Mouse (Mus musculus): Measurements from ENCODE around the gene Sgpp2.

Gene Sgpp2

DNA sequence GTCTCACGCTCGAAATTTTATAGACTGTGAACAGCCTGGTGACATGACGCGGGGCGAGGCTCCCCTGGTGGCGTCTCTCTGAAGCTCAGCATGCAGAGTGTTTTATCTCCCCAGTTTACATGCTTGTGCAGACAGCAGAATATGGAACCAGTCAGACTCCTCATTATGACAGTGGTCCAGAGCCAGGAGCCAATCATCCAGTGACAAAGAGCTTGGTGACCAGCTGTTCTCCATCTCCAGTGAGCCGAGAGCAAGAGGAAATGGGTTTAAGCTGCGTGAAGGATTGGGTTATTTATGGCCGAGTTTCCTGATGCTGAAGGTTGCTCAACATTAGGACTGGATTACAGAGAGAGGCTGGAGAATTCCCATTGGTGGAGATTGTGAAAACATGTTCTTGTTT lies 28.1 kb downstream of the Sgpp2 start:
- DNase-seq (ENCODE audit: low read depth, low spot score) = no peak

DNA sequence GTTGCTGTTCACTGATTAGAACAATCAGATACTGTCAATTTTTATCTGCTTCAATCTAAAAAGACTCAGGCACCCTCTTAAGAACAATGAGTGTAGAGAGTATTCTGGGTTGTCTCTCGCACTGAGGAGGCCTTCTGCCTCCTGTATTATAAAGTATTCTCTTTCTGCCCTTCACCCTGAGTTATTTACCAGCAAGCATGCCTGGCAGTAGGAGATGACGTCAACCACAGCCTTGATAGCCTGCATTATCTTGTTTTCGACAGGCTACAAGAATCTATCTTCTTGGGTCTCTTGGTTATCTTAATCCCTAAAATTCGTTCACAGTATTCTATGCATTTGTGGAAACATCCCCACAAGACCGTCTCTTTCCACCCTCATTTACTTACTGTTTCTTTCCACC lies 29.8 kb downstream of the Sgpp2 start:
- no peak for DNase-seq (ENCODE audit: low read depth, low spot score)

DNA sequence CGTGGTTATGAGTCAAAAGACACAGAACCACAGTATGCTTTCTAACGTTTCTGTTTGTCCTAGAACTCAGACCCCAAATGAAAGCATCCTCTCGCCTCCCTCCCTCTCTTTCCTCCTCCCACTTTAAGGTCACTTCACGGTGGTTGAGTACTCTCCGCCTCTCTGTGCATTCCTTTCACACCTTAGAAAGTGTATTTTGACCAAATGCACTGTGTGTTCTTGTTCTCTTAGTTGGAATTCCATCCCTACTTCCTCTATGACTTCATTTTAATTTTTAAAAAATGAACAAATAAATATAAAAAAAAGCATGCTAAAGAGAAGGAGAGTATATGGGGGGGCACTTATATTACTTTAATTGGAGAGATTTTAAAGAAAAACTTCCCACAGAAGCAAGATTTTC lies 30.4 kb downstream of the Sgpp2 start:
- DNase-seq (ENCODE audit: low read depth, low spot score) = no peak

DNA sequence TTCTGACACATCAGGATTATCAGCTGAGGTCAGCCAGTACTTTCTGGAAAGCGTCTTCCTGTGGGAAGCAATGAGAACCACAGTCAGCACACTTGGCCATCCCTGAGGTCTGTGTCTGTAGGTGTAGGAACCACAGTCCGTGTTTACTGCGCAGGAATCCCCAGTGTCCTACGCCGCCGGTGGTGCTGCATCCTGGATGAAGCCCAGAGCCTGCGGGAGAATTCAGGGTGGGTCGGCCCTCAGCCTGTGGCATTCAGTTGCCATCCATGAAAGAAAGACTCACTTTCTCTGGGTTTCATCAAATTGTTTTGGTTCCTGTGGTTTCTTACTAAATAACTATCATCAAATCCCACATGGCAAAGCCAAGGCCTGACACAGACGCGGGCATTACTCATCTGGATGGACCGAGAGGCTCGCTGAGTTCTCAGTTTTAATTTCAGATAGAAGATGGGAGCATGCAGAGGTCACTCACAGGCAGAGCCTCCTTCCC lies 37.2 kb downstream of the Sgpp2 start:
- no peak for DNase-seq (ENCODE audit: low read depth, low spot score)

DNA sequence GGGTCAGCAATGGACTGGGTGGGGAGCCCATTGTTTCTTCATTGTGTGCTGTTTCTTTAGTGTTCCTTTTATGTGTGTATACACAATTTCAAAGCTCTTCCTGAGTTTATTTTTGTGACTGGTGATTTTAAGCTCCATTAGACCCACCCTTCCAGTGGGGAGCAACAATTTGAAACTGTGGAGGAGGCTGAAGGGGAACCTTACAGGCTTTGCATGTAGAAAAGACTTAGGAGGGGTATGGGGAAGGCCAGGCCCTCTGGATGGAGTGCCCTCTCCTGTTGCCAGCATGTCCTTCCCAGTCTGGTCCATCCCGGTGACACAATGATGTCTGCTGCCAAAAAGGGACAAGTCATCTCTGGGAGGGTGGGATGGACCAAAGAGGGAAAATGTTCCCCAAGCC lies 39.1 kb downstream of the Sgpp2 start:
- DNase-seq (ENCODE audit: low read depth, low spot score) = no peak

DNA sequence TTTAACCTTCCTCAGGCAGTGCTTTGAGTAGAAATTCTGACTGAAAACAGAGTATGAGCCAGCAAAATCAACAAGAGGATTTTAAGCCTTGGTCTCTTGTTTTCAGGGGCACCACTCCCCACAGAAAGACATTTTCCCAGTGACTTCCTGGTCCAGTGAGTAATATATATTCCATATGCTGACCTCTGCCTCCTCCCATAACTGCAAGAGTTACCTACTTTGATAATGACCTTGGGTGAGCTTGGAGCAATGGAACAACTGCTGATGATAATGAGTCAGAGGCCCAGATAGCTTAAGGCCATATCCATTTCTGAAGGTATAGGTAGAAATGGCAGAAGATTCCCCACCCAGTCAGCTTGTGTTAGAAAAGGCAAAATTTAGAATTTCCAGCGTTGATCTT lies 43.1 kb downstream of the Sgpp2 start:
- no peak for DNase-seq (ENCODE audit: low read depth, low spot score)

DNA sequence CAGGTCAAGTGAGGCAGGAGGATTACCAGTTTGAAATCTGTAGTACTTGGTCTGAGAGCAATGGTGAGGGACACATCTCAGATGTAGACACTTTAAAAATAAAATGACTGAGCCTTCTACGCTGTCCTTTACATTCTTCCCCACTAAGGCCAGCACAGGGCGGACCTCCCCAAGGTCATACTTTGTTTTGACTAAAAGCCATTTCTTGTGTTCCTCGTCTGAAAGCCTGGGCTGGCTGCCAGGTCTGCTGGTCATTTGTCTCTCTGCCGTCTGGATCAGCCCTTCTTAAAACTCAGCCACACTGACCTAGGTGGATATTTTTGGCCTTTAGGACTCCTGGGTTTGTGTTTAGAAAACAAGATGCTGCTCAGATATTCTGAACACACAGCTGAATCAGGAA lies 45.0 kb downstream of the Sgpp2 start:
- no peak for DNase-seq (ENCODE audit: low read depth, low spot score)

DNA sequence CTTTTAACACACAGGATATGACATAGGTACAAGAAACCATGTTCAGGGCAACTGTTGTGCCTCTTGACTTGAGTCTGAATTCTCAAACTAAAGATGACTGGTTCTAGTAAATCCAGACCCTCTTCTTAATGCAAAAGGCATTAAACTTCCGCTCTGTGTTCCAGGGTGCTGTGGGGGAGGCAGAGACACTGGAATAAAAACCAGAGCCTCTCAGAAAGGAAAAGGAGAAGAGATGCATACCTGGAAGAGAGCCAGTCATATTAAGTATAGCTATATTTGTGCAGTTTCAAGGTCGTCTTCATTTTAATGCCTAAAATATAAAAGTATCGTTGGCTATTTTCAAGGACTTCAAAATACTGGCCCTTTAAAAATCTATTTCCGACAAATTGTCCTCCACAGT lies 47.3 kb downstream of the Sgpp2 start:
- DNase-seq (ENCODE audit: low read depth, low spot score) = no peak

DNA sequence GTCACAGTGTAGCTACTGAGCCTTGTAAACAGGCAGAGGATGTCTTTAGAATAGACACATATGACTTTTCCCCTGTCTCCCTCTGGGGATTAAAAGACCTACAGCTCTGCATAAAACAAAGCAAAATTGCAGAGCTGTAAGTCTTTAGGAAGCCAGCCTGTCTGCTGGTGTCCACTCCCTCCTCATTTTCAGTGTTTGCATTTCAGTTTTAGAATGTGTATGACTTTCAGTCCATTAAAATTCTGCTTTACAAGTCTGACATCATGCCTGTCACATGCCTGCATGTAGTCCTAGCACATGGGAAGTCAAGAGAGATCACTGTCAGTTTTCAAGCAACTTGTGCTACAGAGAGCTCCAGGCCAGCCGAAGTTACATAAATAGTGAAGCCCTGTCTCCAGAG lies 47.7 kb downstream of the Sgpp2 start:
- no peak for DNase-seq (ENCODE audit: low read depth, low spot score)

DNA sequence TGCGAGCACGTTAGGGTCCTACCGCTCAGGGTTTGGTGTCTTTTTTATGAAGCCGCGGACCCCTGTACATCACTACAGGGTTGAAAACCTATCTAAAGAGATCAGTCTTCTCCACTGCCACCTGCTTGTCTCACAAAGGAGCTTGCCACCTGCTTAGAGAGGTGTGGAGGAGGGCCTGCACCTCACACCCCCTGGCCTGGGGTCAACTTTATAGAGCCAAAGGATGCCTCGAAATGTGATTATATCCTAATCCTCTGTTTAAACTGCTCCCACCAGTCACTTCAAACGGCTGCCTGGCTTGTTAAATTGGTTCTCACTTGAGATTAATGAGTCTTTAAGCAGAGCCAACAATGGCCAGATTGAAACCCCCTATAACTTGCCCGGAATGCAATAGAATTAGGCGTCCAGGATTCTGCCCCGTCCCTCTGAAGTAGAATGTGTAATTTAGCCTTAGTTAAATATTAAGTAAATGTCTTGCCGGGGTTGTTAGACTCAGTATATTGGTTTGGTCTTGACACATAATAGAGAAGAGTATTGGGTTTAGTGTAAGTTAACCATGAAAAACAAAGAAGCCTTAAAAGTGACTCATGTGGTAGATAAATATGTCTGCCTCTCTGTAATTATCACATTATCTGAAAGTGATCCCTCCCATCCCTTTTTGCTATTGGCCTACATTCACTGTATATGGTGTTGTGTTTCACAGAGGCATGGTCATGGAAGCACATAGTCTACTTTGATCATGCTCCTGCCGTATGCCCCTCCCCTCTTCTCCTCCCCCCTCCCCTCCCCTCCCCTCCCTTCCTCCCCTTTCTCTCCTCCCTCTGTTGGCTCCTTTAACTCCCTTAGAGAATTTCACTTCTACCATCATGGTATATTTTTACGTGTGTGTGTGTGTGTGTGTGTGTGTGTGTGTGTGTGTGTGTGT lies 54.1 kb downstream of the Sgpp2 start:
- DNase-seq (ENCODE audit: low read depth, low spot score) = no peak

DNA sequence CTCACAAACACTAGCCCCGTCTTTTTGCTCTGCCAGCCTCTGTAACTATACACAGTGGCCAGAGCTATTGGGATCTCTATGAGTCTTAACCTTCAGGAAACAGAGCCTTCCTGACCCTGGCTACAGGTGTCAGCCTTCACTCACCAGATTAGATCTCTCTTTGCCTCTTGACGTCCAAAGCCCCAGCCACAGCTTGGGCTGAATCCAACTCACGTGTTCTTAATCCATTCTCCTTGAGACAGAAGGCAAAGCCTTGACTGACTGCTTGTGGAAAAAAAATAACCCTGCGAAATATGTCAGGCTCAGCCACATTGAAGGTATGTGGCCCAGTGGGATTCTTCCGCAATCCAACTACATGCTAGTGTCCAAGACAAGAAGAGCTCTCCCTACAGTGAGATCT lies 57.7 kb downstream of the Sgpp2 start:
- no peak for DNase-seq (ENCODE audit: low read depth, low spot score)

DNA sequence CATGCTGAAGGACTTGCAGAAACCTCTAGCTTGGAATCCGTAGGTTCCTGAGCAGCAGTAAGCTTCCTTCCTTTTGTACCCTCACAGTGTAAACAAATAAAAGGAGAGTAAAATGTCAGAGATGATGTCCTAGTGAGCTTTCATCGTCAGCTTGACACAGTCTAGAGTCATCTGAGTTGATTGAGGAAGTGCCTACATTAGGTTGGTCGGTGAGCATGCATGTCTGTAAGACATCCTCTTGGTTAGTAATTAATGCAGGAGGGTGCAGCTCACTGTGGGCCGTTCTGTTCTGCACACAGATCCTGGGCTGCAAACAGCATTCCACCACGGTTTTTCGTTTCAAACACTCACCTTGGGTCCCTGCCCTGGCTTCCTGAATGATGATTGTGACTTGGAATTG lies 60.0 kb downstream of the Sgpp2 start:
- DNase-seq (ENCODE audit: low read depth, low spot score) = no peak

DNA sequence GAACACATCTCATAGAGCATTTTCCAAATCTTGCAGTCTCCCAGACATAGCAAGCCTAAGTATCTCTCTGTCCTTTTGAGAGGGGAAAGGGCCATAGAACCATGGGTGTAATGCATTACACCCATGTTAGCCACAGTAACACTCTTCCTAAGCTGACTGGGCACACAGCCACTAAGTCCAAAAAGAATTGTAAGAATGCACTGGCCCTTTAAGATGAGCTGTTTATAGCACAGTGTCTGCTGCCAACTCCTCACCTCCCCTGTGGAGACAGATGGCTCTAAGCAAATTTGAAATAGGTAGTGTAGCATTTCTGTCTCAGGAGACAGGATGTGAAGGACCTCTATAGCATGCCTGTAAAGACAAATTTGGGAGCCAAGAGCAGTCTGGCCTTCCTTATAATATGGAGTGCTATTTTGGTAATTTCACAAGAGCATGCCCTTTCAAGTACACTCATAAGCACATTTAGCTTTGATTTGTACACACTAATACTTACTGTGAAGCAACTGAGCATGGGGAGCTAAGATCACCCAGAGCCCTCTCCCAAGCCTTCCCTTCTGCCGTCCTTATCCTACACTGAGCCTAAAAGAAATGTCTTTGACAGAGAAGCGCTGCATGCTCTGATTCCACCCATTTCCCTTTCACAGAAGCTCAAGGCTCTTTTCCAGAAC lies 61.6 kb downstream of the Sgpp2 start:
- DNase-seq (ENCODE audit: low read depth, low spot score) = no peak

DNA sequence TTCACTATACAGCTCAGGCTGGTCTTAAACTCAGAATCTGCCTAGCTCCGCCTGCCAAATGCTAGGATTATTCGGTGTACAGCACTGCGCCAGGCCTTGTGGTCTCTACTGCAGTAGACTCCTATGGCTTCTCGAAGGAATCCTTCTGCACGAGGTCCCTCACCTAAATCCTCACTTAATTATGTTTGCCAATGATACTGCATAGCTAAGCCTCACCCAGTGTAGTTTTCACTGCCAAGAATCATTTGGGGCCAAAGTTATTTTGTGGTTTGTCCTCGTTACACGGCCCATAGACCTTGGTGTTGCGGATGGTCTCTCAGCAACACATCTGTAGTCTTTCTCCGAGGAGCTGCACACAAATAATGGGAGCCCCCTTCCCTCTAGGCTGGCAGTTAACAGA lies 62.2 kb downstream of the Sgpp2 start:
- DNase-seq (ENCODE audit: low read depth, low spot score) = no peak

DNA sequence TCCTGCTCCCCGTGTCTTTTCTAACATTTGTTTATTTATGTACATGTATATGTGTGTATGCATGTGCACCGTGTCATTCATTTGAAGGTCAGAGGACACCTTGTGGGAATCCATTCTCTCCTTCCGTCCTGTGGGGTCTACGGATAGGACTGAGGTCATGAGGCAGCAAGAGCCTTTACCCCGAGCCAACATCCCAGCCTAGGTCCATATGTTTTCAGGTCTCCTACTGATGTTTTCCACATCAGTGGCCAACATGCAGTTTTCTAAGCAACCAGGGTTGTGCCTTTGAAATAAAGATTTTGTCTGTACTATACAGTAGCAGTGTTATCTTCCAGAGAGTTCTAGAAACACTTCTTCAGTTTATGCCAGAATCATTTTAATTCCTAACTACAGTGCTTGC lies 63.7 kb downstream of the Sgpp2 start:
- DNase-seq (ENCODE audit: low read depth, low spot score) = no peak

DNA sequence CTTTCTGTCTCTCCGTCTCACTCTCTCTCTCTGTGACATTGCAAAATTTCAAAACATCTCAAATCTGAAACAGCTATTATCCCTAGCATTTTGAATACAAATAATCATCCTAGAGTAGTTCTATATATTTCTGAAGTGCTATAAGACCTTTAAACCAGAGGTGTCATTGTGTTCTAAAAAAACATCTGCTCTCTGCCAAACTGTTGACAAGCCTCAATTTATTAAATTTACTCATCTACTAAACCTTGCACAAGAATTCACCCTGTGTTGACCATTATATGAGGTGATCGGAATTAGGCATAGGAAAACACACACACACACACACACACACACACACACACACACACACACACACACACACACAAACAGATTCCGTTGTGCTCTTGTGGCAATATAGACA lies 64.9 kb downstream of the Sgpp2 start:
- no peak for DNase-seq (ENCODE audit: low read depth, low spot score)

DNA sequence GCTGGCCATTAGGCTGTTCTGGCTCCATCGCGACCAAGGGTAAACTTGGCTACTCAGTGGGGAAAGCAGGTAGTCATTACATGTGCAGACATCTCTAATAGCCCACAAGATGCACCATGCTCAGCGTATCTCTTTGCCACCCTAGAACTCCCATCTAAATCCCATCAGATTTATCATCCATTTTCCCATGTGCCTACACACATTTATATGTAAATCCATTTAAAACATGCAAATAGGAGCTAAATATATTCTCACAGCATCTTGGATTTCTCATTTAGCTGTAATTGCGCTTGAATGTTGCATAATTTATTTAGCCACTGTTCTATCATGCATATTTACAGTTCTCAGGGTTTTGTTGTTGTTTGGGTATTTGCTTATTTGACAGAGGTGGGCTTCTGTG lies 70.8 kb downstream of the Sgpp2 start:
- no peak for DNase-seq (ENCODE audit: low read depth, low spot score)

DNA sequence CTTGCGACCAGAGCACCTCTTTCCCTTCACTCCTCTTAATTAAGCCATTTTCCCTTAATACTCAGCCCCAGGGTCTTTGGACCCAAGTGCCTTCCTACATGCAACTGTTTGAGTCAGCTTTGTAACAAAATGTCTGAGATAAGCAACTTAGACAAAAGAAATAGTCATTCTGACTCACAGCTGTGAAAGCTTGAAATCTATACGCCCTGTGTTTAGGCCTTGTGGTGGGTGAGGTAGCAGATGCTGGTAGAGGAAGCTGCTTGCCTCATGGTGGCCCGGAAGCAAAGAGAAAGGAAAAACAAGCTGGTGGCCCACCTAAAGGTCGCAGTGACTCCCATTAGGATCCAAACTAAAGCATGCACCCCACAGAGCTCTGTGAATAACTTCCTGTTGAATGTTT lies 77.7 kb downstream of the Sgpp2 start:
- no peak for DNase-seq (ENCODE audit: low read depth, low spot score)

DNA sequence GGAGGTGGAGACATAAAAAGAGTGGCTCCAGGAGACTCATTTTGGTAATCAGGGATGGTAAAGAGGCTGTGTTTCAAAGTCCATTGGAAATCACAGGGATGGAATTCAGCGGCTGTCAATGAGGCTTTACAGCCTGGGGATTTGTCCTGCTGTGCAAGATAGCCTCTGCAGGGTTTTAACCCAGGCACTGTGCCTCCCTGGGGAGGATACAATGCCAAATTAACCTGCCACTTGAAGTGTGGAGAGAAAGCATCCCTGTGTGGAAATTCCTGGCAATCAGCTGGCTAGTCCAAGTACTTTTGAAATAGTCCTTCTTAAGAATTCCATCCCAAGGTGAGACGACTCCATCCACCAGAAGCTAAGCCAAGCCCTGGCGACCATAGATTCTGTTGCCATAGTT lies 78.7 kb downstream of the Sgpp2 start:
- DNase-seq (ENCODE audit: low read depth, low spot score) = no peak

DNA sequence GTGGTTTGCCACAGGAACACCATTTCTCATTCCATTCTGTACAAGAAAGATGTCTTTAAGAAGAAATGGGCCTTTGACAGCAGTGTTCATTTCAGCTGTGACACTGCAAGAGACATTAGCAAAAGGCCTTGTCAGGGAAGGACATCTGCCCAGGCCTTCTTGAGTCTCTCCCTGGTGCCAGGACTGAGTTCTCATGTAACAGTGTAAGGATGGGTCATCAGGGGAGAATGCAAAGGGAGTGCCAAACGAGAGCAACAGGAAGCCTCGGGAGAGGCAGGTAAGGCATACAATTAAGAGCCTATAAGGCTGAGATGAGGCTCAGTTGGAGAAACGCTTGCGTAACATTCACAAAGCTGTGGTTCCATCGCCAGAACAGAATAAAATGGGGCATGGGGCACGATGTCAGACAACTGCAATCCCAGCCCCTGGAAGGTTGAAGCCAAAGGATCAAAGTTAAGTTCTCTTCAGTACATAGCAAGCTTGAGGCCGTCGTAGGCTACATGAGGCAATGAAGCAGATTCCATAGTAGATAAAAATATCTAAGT lies 85.1 kb downstream of the Sgpp2 start:
- no peak for DNase-seq (ENCODE audit: low read depth, low spot score)

DNA sequence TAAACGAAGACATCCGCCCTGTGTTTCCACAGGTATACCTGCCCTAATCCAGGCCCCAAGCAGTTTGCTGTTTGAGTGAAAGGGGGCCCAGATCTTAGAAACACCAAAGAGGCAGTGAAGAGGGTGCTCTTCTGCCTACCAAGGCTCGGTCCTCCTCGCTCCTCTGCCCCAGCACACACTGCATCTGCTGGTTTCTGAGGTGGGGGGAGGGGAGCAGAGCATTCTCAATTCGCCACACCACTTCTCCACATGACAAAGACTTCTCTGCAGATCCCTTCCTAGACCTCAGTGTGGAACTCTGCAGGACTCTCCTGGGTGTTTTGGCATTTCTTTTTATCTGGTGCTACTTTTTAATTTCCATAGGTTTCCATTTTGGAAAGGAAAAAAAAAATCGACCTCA lies 85.6 kb downstream of the Sgpp2 start:
- no peak for DNase-seq (ENCODE audit: low read depth, low spot score)

DNA sequence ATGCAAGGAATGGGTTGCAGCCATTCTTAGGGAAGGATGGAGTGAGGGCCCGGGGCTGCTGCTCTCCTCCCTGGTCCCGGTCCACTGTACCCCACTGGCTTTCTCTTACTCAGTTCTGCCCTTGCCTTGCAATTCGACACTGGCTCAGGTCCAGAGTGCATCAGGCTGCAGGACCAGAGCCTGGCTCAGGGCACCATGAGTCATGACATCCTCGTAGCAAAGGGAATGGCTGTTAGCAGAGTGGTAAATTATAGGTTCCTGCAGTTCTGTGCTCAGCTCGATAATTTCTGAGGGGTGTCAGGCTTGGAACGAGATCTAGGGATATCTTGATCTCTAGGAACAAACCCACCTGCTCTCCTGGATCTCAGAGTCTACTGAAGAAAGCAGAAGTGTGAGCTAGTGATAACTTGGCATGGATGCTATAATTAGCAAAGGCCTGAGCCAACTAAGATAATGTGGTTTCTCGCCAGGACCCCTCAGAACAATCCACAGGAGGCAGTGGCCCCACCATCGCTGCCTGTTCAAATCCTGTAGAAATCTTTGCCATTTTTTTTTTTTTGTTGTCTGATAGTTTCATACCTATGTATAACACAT lies 86.3 kb downstream of the Sgpp2 start:
- DNase-seq (ENCODE audit: low read depth, low spot score) = no peak
